Mouse (Mus musculus): ENCODE measurements around the gene Cox4i2.

GRCm38 (mm10) chr2:152783241-152783640 is 29.3 kb downstream of the Cox4i2 start:
- TF ChIP-seq POLR2A (IDR thresholded peaks at IDR 0.05; ENCODE audit: borderline replicate concordance, extremely low read depth, low read depth, low read length) = no peak
- TF ChIP-seq CTCF (IDR thresholded peaks at IDR 0.05; ENCODE audit: insufficient read depth, low read length) = no peak
